Mouse (Mus musculus) cerebellum, adult 2 months (tissue): ENCODE measurements around the gene Apln.

Source experiments
- CTCF ChIP-seq: fragments of 200-500 bp; IDR thresholded peaks from 2 replicates; pipeline ENCODE4 v1.5.1; 2011; ENCODE audit warnings: low read depth, mild to moderate bottlenecking, control low read depth, low read length, moderate library complexity, borderline replicate concordance; ENCODE audit not compliant: insufficient read depth
- POLR2A ChIP-seq: fragments of 200-500 bp; IDR thresholded peaks from 2 replicates; pipeline ENCODE4 v1.6.1; 2011; ENCODE audit warnings: low read length, control low read depth, borderline replicate concordance; ENCODE audit not compliant: insufficient read depth

DNA sequence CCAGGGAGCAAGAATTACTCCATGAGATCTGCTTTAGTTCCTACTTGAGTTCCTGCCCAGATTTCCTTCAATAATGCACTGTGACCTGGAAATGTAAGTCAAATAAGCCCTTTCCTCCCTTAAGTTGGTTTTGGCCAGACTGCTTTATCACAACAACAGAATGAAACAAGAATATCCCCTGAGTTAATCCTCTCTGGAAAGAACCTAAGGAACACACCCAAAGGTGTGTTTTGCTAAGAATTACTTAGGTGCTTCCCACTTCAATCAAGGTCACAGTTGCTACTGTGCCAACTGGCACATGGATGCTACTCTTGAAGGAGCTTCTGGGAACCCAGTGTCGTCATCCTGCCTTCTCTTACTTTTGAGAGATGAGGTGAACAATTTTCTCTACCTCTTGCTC, 29.9 kb downstream of the Apln start:
- no peak for TF ChIP-seq POLR2A
- TF ChIP-seq CTCF, result no peak
